Mouse (Mus musculus): ENCODE measurements at regions not wholly inside any gene's neighbourhood (a gene's known extent, or its start where the extent isn't known, plus 50 kb on each side); places are given as distances from the start of the nearest gene placed in this dataset.

DNA sequence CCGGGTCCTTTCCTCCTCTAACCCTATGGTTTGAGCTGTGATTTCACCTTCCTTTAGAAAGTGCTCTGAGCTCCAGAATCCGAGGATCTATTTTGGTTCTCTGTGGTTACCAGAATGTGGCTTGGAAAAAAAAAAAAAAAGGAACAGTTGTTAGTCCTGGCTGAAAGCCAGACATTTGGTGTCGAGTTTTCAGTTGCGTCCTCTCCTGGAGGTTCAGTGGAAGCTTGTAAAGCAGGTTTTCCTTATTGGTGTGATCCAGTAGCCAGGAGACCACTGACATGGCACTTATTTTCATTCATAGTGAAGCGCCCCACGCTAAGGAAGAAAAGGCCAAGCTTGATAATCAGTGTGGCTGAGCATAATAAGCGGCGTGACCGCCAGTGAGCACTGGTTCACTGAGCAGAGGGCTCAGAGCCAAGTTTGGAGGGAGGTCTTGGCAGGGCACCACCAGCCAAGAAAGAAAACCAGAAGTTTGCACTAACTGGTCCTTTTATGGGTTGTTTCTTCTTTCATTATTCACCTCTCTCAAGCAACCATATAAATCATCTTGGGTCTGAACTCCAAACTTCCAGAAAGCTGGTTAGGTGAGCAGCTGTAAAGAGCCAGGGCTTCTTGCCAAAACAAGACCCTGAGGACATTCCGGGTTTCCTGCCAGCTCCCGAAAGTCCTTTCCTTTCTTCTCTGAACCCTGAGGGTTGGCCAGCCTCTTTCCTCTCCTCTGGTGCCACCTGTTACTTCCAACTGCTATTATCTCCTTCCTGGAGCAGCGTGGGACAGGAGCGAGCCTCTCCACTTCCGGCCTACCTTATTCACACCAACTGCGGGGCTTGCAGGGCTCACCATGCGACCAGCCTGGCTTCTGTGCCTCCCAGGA, 436.0 kb downstream of the Zfp704 start:
- Histone ChIP-seq H3K36me3 (ENCODE audit: control insufficient read depth, insufficient read depth, low read length) (no peaks in the 10 kb centered on the region), H3K27ac (ENCODE audit: low read depth, low read length) (no peak overlapping the region), H3K27me3 (ENCODE audit: control insufficient read depth, insufficient read depth, low read length) (no peaks in the 10 kb centered on the region), H3K4me2 (no peak overlapping the region), H3K9me3 (ENCODE audit: control insufficient read depth, low read length) (no peaks in the 10 kb centered on the region), H3K4me1 (ENCODE audit: control insufficient read depth, insufficient read depth, low read length) (peaks cover 6% of the 10 kb centered on the region; the same call in 1 of the 2 replicates), H3K4me3 (ENCODE audit: low read depth, low read length) (no peak overlapping the region), H3K9ac (ENCODE audit: low read length) (no peak overlapping the region)
- DNase-seq (ENCODE audit: low spot score, missing footprints) = peak; percentile 78
- ATAC-seq (ENCODE audit: low FRiP score) = peak; percentile 77
- 65% methylated on average over 16 of the region's 16 CpGs for whole genome bisulfite sequencing

DNA sequence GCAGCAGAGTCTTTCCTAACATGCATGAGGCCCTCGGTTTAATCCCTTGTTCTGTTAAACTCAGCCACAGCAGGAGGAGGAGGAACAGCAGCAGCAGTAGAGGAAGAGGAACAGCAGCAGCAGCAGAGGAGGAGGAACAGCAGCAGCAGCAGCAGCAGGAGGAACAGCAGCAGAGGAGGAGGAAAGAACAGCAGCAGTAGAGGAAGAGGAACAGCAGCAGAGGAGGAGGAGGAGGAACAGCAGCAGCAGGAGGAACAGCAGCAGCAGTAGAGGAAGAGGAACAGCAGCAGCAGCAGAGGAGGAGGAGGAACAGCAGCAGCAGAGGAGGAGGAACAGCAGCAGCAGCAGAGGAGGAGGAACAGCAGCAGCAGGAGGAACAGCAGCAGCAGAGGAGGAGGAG, 437.9 kb downstream of the Zfp704 start:
- H3K27me3 ChIP-seq (ENCODE audit: control insufficient read depth, insufficient read depth, low read length) = no peaks in the 10 kb centered on the region
- H3K36me3 ChIP-seq (ENCODE audit: control insufficient read depth, insufficient read depth, low read length) = no peaks in the 10 kb centered on the region
- WGBS = 16% methylated on average over 1 of the region's 1 CpGs
- H3K4me3 ChIP-seq (ENCODE audit: low read depth, low read length) = no peak overlapping the region
- H3K9ac ChIP-seq (ENCODE audit: low read length) = no peak overlapping the region
- H3K4me2 ChIP-seq = no peak overlapping the region
- no peak for DNase-seq (ENCODE audit: low spot score, missing footprints)
- H3K4me1 ChIP-seq (ENCODE audit: control insufficient read depth, insufficient read depth, low read length) = peaks cover 6% of the 10 kb centered on the region; the same call in 1 of the 2 replicates
- no peaks in the 10 kb centered on the region for H3K9me3 ChIP-seq (ENCODE audit: control insufficient read depth, low read length)
- no peak overlapping the region for H3K27ac ChIP-seq (ENCODE audit: low read depth, low read length)
- ATAC-seq (ENCODE audit: low FRiP score) = no peak

DNA sequence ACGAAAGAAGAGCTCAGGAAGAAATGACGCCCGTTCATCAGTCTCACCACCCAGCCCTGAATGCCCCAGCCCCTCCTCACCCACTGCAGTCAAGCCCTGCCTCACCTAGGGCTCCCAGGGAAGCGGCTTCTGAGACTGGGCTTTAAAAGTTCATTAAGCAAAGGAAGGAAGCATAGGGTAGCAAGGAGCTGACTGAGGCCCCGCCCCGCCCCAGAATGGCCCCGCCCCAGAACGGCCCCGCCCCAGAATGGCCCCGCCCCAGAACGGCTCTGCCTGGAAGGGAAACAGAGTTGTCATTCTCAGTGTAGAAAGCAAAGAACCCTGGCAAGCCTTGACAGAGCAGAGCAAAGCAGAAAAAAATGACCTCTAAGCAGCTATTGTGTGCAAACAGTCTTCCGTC, 440.9 kb downstream of the Zfp704 start:
- Histone ChIP-seq H3K9ac (ENCODE audit: low read length) (no peak overlapping the region), H3K4me3 (ENCODE audit: low read depth, low read length) (no peak overlapping the region), H3K4me1 (ENCODE audit: control insufficient read depth, insufficient read depth, low read length) (peaks cover 2% of the 10 kb centered on the region; the same call in 1 of the 2 replicates), H3K36me3 (ENCODE audit: control insufficient read depth, insufficient read depth, low read length) (no peaks in the 10 kb centered on the region), H3K27ac (ENCODE audit: low read depth, low read length) (no peak overlapping the region), H3K4me2 (no peak overlapping the region), H3K9me3 (ENCODE audit: control insufficient read depth, low read length) (no peaks in the 10 kb centered on the region), H3K27me3 (ENCODE audit: control insufficient read depth, insufficient read depth, low read length) (no peaks in the 10 kb centered on the region)
- DNase-seq (ENCODE audit: low spot score, missing footprints) (no peak), ATAC-seq (ENCODE audit: low FRiP score) (no peak)
- WGBS = 73% methylated on average over 12 of the region's 12 CpGs

DNA sequence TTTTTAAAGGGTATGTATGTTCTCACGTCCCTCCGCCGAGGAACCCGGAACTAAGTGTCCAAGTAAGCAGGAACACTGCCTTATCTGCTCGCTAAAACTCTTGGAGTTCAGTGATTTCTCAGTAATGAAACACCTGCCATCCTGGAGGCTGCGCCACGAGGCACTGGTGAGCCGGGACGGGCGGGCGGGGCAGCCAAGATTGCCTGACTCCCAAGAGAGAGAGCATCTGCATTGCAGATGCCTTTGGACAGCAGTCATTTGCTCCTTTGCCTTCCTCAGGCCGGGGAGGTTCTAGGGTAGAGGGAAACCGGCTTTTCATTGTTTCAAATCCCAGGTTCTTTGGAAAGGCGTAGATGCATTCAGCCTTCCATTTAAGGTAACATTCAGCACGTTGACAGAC, 450.8 kb downstream of the Zfp704 start:
- Histone ChIP-seq H3K9me3 (ENCODE audit: control insufficient read depth, low read length) (no peaks in the 10 kb centered on the region), H3K4me1 (ENCODE audit: control insufficient read depth, insufficient read depth, low read length) (no peaks in the 10 kb centered on the region), H3K4me2 (no peak overlapping the region), H3K9ac (ENCODE audit: low read length) (no peak overlapping the region), H3K4me3 (ENCODE audit: low read depth, low read length) (no peak overlapping the region), H3K27ac (ENCODE audit: low read depth, low read length) (no peak overlapping the region), H3K36me3 (ENCODE audit: control insufficient read depth, insufficient read depth, low read length) (no peaks in the 10 kb centered on the region), H3K27me3 (ENCODE audit: control insufficient read depth, insufficient read depth, low read length) (no peaks in the 10 kb centered on the region)
- no peak for DNase-seq (ENCODE audit: low spot score, missing footprints)
- 32% methylated on average over 15 of the region's 15 CpGs for WGBS
- no peak for ATAC-seq (ENCODE audit: low FRiP score)

DNA sequence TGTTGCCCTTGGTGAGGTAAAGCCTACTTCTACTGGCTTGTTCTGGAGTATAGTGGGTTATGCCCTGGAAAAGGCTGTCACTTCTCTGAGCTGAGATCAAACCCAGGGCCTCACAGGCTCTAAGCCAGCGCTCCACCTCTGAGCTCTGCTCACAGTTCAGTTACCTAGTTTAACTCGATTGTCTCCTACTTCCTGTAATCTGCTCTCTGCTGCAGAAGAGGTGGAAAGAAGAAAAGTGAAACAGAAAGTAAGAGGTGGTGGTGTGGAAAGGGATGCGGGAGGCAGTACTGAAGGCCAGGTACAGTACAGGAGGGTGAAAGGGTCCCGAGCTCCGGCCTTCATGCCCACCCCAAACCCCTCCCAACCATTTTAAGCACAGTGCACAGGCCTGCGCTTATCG, 455.7 kb downstream of the Zfp704 start:
- H3K36me3 ChIP-seq (ENCODE audit: control insufficient read depth, insufficient read depth, low read length) = no peaks in the 10 kb centered on the region
- no peak overlapping the region for H3K4me3 ChIP-seq (ENCODE audit: low read depth, low read length)
- no peak for ATAC-seq (ENCODE audit: low FRiP score)
- H3K4me1 ChIP-seq (ENCODE audit: control insufficient read depth, insufficient read depth, low read length) = no peaks in the 10 kb centered on the region
- no peak overlapping the region for H3K9ac ChIP-seq (ENCODE audit: low read length)
- no peaks in the 10 kb centered on the region for H3K9me3 ChIP-seq (ENCODE audit: control insufficient read depth, low read length)
- DNase-seq (ENCODE audit: low spot score, missing footprints) = no peak
- 84% methylated on average over 7 of the region's 7 CpGs for WGBS
- H3K4me2 ChIP-seq = no peak overlapping the region
- no peaks in the 10 kb centered on the region for H3K27me3 ChIP-seq (ENCODE audit: control insufficient read depth, insufficient read depth, low read length)
- no peak overlapping the region for H3K27ac ChIP-seq (ENCODE audit: low read depth, low read length)

DNA sequence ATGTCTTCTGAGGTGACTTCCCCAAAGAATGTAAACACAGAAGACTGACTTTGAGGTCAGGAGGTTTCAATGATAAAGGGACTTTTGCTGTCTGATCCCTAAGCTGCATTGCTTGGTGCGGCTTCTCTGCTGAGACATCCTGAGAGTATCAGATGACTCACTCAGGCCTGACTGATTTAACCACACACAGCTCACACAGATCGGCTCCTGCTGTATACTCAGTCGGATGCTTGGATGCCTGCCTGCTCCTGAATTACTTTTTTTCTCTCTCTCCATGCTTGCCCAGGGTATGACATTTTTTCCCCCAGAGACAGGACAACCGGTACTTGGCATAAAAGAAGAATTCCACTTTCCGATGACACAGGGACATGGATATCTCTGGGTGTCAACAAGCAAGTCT, 456.2 kb downstream of the Zfp704 start:
- no peak overlapping the region for H3K9ac ChIP-seq (ENCODE audit: low read length)
- no peaks in the 10 kb centered on the region for H3K27me3 ChIP-seq (ENCODE audit: control insufficient read depth, insufficient read depth, low read length)
- no peaks in the 10 kb centered on the region for H3K9me3 ChIP-seq (ENCODE audit: control insufficient read depth, low read length)
- H3K4me3 ChIP-seq (ENCODE audit: low read depth, low read length) = no peak overlapping the region
- H3K4me1 ChIP-seq (ENCODE audit: control insufficient read depth, insufficient read depth, low read length) = no peaks in the 10 kb centered on the region
- 28% methylated on average over 5 of the region's 5 CpGs for WGBS
- ATAC-seq (ENCODE audit: low FRiP score) (no peak), DNase-seq (ENCODE audit: low spot score, missing footprints) (no peak)
- no peak overlapping the region for H3K4me2 ChIP-seq
- H3K27ac ChIP-seq (ENCODE audit: low read depth, low read length) = no peak overlapping the region
- no peaks in the 10 kb centered on the region for H3K36me3 ChIP-seq (ENCODE audit: control insufficient read depth, insufficient read depth, low read length)

DNA sequence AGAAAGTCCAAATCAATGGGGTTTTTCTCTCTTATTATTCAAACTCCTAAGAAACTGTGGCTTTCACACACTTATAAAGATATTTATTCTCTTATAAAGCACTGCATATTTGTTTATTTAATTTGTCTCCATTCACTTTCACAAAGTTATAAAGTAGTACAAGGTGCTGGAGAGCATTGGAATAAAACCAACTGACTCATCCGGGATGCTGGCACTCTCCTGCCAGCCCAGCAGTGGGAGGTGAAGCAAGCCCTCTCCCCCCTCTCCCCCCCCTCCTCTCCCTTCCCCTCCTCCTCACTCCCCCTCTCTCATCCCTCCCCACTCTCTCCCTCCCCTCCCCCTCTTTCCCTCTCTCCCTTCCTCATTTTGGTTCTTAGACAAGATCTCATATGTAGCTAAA, 457.6 kb downstream of the Zfp704 start:
- Histone ChIP-seq H3K36me3 (ENCODE audit: control insufficient read depth, insufficient read depth, low read length) (no peaks in the 10 kb centered on the region), H3K27ac (ENCODE audit: low read depth, low read length) (no peak overlapping the region), H3K4me3 (ENCODE audit: low read depth, low read length) (no peak overlapping the region), H3K4me2 (no peak overlapping the region), H3K9me3 (ENCODE audit: control insufficient read depth, low read length) (no peaks in the 10 kb centered on the region), H3K27me3 (ENCODE audit: control insufficient read depth, insufficient read depth, low read length) (no peaks in the 10 kb centered on the region), H3K9ac (ENCODE audit: low read length) (no peak overlapping the region), H3K4me1 (ENCODE audit: control insufficient read depth, insufficient read depth, low read length) (no peaks in the 10 kb centered on the region)
- 53% methylated on average over 1 of the region's 1 CpGs for WGBS
- no peak for DNase-seq (ENCODE audit: low spot score, missing footprints)
- no peak for ATAC-seq (ENCODE audit: low FRiP score)

DNA sequence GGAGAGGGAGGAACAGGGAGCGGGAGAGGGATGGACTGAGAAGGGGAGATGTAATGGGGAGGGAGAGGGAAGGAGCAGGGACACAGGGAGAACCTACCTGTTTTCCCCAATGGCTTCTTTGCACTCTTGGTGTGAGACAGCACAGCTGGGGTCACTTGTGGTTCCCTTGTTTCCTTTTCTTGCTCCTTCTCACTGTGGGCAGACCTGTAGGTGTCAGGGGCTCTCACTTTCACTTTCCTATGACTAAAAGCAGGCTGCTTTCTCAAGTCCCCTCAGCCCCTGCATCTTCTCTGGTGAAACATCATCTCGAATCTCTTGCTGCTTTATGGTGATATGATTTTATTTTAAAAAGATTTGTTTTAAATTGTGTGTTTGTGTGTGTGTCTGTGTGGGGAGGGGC, 458.3 kb downstream of the Zfp704 start:
- no peak overlapping the region for H3K27ac ChIP-seq (ENCODE audit: low read depth, low read length)
- H3K4me2 ChIP-seq = no peak overlapping the region
- no peaks in the 10 kb centered on the region for H3K4me1 ChIP-seq (ENCODE audit: control insufficient read depth, insufficient read depth, low read length)
- ATAC-seq (ENCODE audit: low FRiP score) (no peak), DNase-seq (ENCODE audit: low spot score, missing footprints) (no peak)
- H3K36me3 ChIP-seq (ENCODE audit: control insufficient read depth, insufficient read depth, low read length) = no peaks in the 10 kb centered on the region
- 62% methylated on average over 2 of the region's 2 CpGs for WGBS
- H3K9me3 ChIP-seq (ENCODE audit: control insufficient read depth, low read length) = no peaks in the 10 kb centered on the region
- no peaks in the 10 kb centered on the region for H3K27me3 ChIP-seq (ENCODE audit: control insufficient read depth, insufficient read depth, low read length)
- H3K4me3 ChIP-seq (ENCODE audit: low read depth, low read length) = no peak overlapping the region
- no peak overlapping the region for H3K9ac ChIP-seq (ENCODE audit: low read length)

DNA sequence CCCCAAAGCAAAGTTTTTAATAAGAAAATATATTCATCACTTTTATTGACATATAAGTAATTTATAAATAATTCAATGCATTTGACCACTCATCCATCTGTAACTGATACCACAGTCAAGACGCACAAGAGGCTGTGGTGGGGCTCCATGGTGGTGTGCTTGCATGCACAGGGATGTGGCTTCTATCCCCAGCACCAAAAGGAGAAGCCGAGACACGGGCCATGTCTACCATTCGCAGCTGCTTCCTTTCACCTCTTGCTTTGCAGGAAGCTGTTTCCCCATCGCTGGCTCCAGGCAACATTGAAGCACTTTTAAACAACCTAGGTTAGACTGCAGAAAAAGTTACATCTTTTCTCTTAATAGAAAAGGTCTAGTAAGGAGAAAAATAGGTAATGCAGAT, 461.3 kb downstream of the Zfp704 start:
- ATAC-seq (ENCODE audit: low FRiP score) (no peak), DNase-seq (ENCODE audit: low spot score, missing footprints) (no peak)
- no peak overlapping the region for H3K27ac ChIP-seq (ENCODE audit: low read depth, low read length)
- no peaks in the 10 kb centered on the region for H3K4me1 ChIP-seq (ENCODE audit: control insufficient read depth, insufficient read depth, low read length)
- H3K9me3 ChIP-seq (ENCODE audit: control insufficient read depth, low read length) = no peaks in the 10 kb centered on the region; the same call in 1 of the 2 replicates
- H3K36me3 ChIP-seq (ENCODE audit: control insufficient read depth, insufficient read depth, low read length) = no peaks in the 10 kb centered on the region
- no peak overlapping the region for H3K9ac ChIP-seq (ENCODE audit: low read length)
- no peak overlapping the region for H3K4me2 ChIP-seq
- H3K27me3 ChIP-seq (ENCODE audit: control insufficient read depth, insufficient read depth, low read length) = no peaks in the 10 kb centered on the region
- 89% methylated on average over 5 of the region's 5 CpGs for WGBS
- H3K4me3 ChIP-seq (ENCODE audit: low read depth, low read length) = no peak overlapping the region

Data from midbrain, embryonic 11.5 days (tissue).